Mouse (Mus musculus) monocyte, adult 2 months (primary cell): ENCODE measurements at regions not wholly inside any gene's neighbourhood (a gene's known extent, or its start where the extent isn't known, plus 50 kb on each side); places are given as distances from the start of the nearest gene placed in this dataset.

Experiments used
- DNase-seq, 2 experiments: peaks; one replicate each; pipeline ENCODE4 v3.0.0; 2022; ENCODE audit warnings: low spot score in 2 of 2, low read depth in 1 of 2

- no peak for DNase-seq
Observed at GRCm38 (mm10) chr2:51342421-51342820, 193.5 kb upstream of the Rnd3 start.

GRCm38 (mm10) chr2:51334437-51334836, 185.5 kb upstream of the Rnd3 start:
- no peak for DNase-seq

- no peak for DNase-seq
Observed at GRCm38 (mm10) chr2:51327081-51327480, 178.2 kb upstream of the Rnd3 start.

GRCm38 (mm10) chr2:51321676-51322075, 172.8 kb upstream of the Rnd3 start:
- DNase-seq: no peak

GRCm38 (mm10) chr2:51316452-51316851, 167.5 kb upstream of the Rnd3 start:
- no peak for DNase-seq

- DNase-seq: no peak
Observed at GRCm38 (mm10) chr2:51313414-51313813, 164.5 kb upstream of the Rnd3 start.

GRCm38 (mm10) chr2:51306257-51306656, 157.3 kb upstream of the Rnd3 start:
- DNase-seq: no peak

- no peak for DNase-seq
Observed at GRCm38 (mm10) chr2:51305411-51305810, 156.5 kb upstream of the Rnd3 start.

GRCm38 (mm10) chr2:51304694-51305093, 155.8 kb upstream of the Rnd3 start:
- DNase-seq: no peak

GRCm38 (mm10) chr2:51290659-51291260, 141.8 kb upstream of the Rnd3 start:
- no peak for DNase-seq

- DNase-seq: no peak
Observed at GRCm38 (mm10) chr2:51288678-51289077, 139.8 kb upstream of the Rnd3 start.

- no peak for DNase-seq
Observed at GRCm38 (mm10) chr2:51285632-51286031, 136.7 kb upstream of the Rnd3 start.

- DNase-seq: no peak
Observed at GRCm38 (mm10) chr2:51284781-51285225, 135.9 kb upstream of the Rnd3 start.

- no peak for DNase-seq
Observed at GRCm38 (mm10) chr2:51279396-51280045, 130.6 kb upstream of the Rnd3 start.

GRCm38 (mm10) chr2:51278824-51279223, 129.9 kb upstream of the Rnd3 start:
- DNase-seq: no peak

GRCm38 (mm10) chr2:51278356-51278755, 129.4 kb upstream of the Rnd3 start:
- DNase-seq: no peak

GRCm38 (mm10) chr2:51276591-51276990, 127.7 kb upstream of the Rnd3 start:
- DNase-seq: no peak

- DNase-seq: no peak
Observed at GRCm38 (mm10) chr2:51273300-51273699, 124.4 kb upstream of the Rnd3 start.

- DNase-seq: no peak
Observed at GRCm38 (mm10) chr2:51268532-51268931, 119.6 kb upstream of the Rnd3 start.

- DNase-seq: no peak
Observed at GRCm38 (mm10) chr2:51267662-51268061, 118.8 kb upstream of the Rnd3 start.

- DNase-seq: no peak
Observed at GRCm38 (mm10) chr2:51262506-51262905, 113.6 kb upstream of the Rnd3 start.

- DNase-seq: no peak
Observed at GRCm38 (mm10) chr2:51250798-51251197, 101.9 kb upstream of the Rnd3 start.

GRCm38 (mm10) chr2:51241573-51241972, 92.7 kb upstream of the Rnd3 start:
- DNase-seq: no peak
